Mouse (Mus musculus) liver, adult (tissue): ENCODE results near the gene Gm5617.

Source experiments
- GATA4 ChIP-seq: IDR thresholded peaks from 2 replicates; pipeline ENCODE4 v1.6.1; 2014; ENCODE audit warnings: mild to moderate bottlenecking, low read length; ENCODE audit not compliant: insufficient replicate concordance

Gene Gm5617

GRCm38 (mm10) chr9:48532203-48532602, 37.0 kb downstream of the Gm5617 start:
- TF ChIP-seq GATA4, result no peak

DNA sequence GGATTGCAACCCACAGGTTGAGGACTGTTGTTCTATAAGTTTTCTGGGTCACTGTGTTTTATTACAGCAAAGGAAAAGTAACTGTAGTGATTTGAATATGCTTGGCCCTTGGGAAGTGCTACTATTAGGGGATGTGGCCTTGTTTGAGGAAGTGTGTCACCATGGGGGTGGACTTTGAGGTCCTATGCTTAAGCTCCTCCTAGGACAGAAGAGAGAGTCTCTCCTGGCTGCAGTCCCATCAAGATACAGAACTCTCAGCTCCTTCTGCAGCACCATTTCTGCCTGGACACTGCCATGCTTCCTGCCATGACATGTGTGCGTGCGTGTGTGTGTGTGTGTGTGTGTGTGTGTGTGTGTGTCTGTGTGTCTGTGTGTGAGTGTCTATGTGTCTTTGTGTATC, 37.5 kb downstream of the Gm5617 start:
- TF ChIP-seq GATA4, result no peak

- no peak for TF ChIP-seq GATA4
Measured at GRCm38 (mm10) chr9:48536414-48536813, 41.2 kb downstream of the Gm5617 start.

DNA sequence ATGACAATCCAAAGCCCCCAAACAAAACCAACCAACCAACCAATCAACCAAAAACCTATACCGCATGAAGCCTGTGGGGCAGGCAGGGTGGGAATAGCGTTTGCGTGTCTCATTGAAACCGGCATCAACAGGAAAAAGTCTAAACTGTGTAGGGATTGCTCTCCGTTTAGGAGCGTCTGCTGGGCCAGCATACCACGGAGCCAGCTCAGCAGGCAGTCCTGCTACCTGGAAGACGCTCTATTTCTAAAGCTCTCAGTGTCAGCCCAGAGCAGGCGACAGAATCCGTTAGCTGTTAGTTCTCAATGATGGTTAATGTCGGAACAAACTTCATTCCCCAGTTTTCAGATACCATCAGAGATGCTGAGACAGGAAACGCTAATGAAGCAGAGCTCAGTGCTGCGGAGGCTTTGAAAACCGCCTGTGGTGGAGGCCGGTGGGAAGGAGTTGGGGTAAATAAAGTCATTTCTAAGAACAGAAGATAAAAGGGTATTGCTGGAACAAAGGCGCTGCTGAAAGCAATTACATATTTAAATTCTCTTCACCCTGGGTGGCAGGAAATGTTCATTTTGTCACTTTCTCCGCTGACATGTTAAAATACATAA, 42.9 kb downstream of the Gm5617 start:
- no peak for TF ChIP-seq GATA4

DNA sequence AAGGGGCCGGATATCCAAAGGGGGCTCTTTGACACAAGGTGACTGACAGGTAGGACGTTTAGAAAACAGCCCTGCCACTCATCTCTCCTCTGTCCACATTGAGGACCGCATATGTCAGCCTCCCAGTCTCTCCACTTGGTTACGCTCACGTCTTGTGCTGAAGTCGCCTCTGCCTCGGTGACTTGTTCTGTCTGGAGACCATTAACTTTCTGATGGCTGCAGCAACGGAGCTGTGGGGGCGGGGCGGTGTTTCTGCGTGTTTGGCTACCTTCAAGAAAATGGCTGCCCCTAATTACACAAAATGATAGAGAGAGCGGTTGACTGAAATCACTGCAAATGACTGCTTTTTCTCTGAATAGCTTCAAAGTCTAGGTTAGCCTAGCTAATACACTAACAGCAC, 43.4 kb downstream of the Gm5617 start:
- no peak for TF ChIP-seq GATA4
